Comparison of ENCODE assay signal across 7 mouse cellular contexts in genomic region chr3:30510105-30510504, GRCm38 (mm10). TPM values are rescaled to one million over a fixed set of nuclear protein-coding genes. Genes with fewer than 3 reads are reported as not detected.
DNase-seq lines count a peak whose midpoint lies in the region; ATAC-seq and TF ChIP-seq lines count a peak whose summit lies in the region.

No protein-coding gene starts in this region.

- 2% methylated on average over 16 of the region's 16 CpGs for WGBS in embryonic facial prominence, embryonic 13.5 days
- WGBS in intestine, postnatal 0 days, result 7% methylated on average over 16 of the region's 16 CpGs
- 1% methylated on average over 16 of the region's 16 CpGs for WGBS in midbrain, embryonic 12.5 days

- H3K27me3 ChIP-seq in embryonic facial prominence, embryonic 13.5 days, result peaks cover 86% of the 10 kb centered on the region
- H3K27me3 ChIP-seq in intestine, postnatal 0 days (replicated peaks; ENCODE audit: control insufficient read depth, insufficient read depth, low read length), result peaks cover 96% of the 10 kb centered on the region
- peaks cover 70% of the 10 kb centered on the region for H3K27me3 ChIP-seq in midbrain, embryonic 12.5 days

- no peaks in the 10 kb centered on the region for H3K9me3 ChIP-seq in embryonic facial prominence, embryonic 13.5 days
- H3K9me3 ChIP-seq in intestine, postnatal 0 days (ENCODE audit: control insufficient read depth), result no peaks in the 10 kb centered on the region
- no peaks in the 10 kb centered on the region for H3K9me3 ChIP-seq in midbrain, embryonic 12.5 days

- H3K4me1 ChIP-seq in brown adipose tissue, adult 24 weeks (ENCODE audit: control insufficient read depth, insufficient read depth, insufficient read length, low read length), result no peaks in the 10 kb centered on the region
- H3K4me1 ChIP-seq in embryonic facial prominence, embryonic 13.5 days, result peaks cover 45% of the 10 kb centered on the region
- peaks cover 7% of the 10 kb centered on the region; the same call in 1 of the 2 replicates for H3K4me1 ChIP-seq in intestine, postnatal 0 days (replicated peaks; ENCODE audit: control insufficient read depth, insufficient read depth, low read length)
- peaks cover 59% of the 10 kb centered on the region for H3K4me1 ChIP-seq in midbrain, embryonic 12.5 days

- TF ChIP-seq CTCF in intestine, postnatal 0 days (IDR thresholded peaks at IDR 0.05; ENCODE audit: low read depth), result no peak

- no peaks in the 10 kb centered on the region for H3K36me3 ChIP-seq in embryonic facial prominence, embryonic 13.5 days
- no peaks in the 10 kb centered on the region for H3K36me3 ChIP-seq in intestine, postnatal 0 days (ENCODE audit: control insufficient read depth, insufficient read depth)
- H3K36me3 ChIP-seq in midbrain, embryonic 12.5 days, result no peaks in the 10 kb centered on the region

- peak overlapping the region; percentile 92 for H3K4me2 ChIP-seq in embryonic facial prominence, embryonic 13.5 days
- H3K4me2 ChIP-seq in intestine, postnatal 0 days (replicated peaks; ENCODE audit: low read depth), result peak overlapping the region; percentile 88
- peak overlapping the region; percentile 88 for H3K4me2 ChIP-seq in midbrain, embryonic 12.5 days (replicated peaks)

- ATAC-seq in embryonic facial prominence, embryonic 13.5 days (ENCODE audit: insufficient number of reproducible peaks, insufficient read depth, low FRiP score, low TSS enrichment, low read depth), result no peak
- ATAC-seq in intestine, postnatal 0 days, result no peak
- no peak for ATAC-seq in midbrain, embryonic 12.5 days (ENCODE audit: low FRiP score, low read depth)
- no peak for ATAC-seq in activated CD4-positive, CD25-positive, alpha-beta regulatory T cell, adult 4 months
- ATAC-seq in megakaryocyte progenitor cell, adult 5-6 weeks (replicated peaks; ENCODE audit: poor library complexity), result no peak

- H3K9ac ChIP-seq in embryonic facial prominence, embryonic 13.5 days, result 0 out of 2 replicates have a peak overlapping the region, but pooled peaks have one; percentile 74
- no peak overlapping the region for H3K9ac ChIP-seq in intestine, postnatal 0 days (ENCODE audit: low read depth, low read length)
- H3K9ac ChIP-seq in midbrain, embryonic 12.5 days (replicated peaks), result peak overlapping the region; percentile 75; the same call in 1 of the 2 replicates

- no peak for DNase-seq in frontal cortex, postnatal 25 days (ENCODE audit: low spot score in 2 of 2)

- no peak overlapping the region; the same call in 1 of the 2 replicates for H3K27ac ChIP-seq in brown adipose tissue, adult 24 weeks (replicated peaks; ENCODE audit: low read depth, low read length)
- H3K27ac ChIP-seq in embryonic facial prominence, embryonic 13.5 days, result no peak overlapping the region
- no peak overlapping the region for H3K27ac ChIP-seq in intestine, postnatal 0 days (ENCODE audit: low read depth, low read length)
- 0 out of 2 replicates have a peak overlapping the region, but pooled peaks have one; percentile 94 for H3K27ac ChIP-seq in midbrain, embryonic 12.5 days (replicated peaks)

- peak overlapping the region; percentile 86 for H3K4me3 ChIP-seq in brown adipose tissue, adult 24 weeks (ENCODE audit: insufficient read depth, low read depth, low read length)
- peak overlapping the region; percentile 61 for H3K4me3 ChIP-seq in embryonic facial prominence, embryonic 13.5 days
- H3K4me3 ChIP-seq in intestine, postnatal 0 days (ENCODE audit: low read depth, low read length), result peak overlapping the region; percentile 59; the same call in 1 of the 2 replicates
- H3K4me3 ChIP-seq in midbrain, embryonic 12.5 days, result peak overlapping the region; percentile 72

RNA-seq across cellular contexts. Expression of gene Mecom, which starts 37.7 kb away (rescaled TPM):
- polyA plus RNA-seq in brown adipose tissue, adult 24 weeks (2012; ENCODE audit: insufficient read depth, insufficient read length, missing spikeins), result 6.1 and 9.2 TPM in 2 replicates
- 10.3 and 15.5 TPM in 2 replicates for polyA plus RNA-seq in embryonic facial prominence, embryonic 13.5 days (2015; fragmentation: Nextera tagmentation; extraction: Ambion mirVana)
- 7.7 and 9.4 TPM in 2 replicates for polyA plus RNA-seq in intestine, postnatal 0 days (2015; fragmentation: Nextera tagmentation; extraction: Ambion mirVana)
- polyA plus RNA-seq in midbrain, embryonic 12.5 days (2016; fragmentation: Nextera tagmentation; extraction: Ambion mirVana), result 25.9 and 33.2 TPM in 2 replicates
- not detected for polyA plus RNA-seq in activated CD4-positive, CD25-positive, alpha-beta regulatory T cell, adult 4 months (2017; shearing (Covaris generic))
- 0.54 and 4.0 TPM in 2 replicates for total RNA-seq in megakaryocyte progenitor cell, adult 5-6 weeks (2015)
- total RNA-seq in megakaryocyte progenitor cell, adult 5-6 weeks (2017), result 0.17 and 2.3 TPM in 2 replicates
